Mouse (Mus musculus) midbrain, embryonic 11.5 days (tissue): ENCODE results near the gene Cfdp1. TPM values are rescaled to one million over a fixed set of nuclear protein-coding genes. Genes with fewer than 3 reads are reported as not detected.
"Not testable (repeated sequence)": the region's sequence is repeated elsewhere in the genome, so short reads cannot be mapped to it uniquely, and the experiment has no call there.

Experiments
- ATAC-seq: fragments of 200-750 bp; cut with Nextera tagmentation; 2 replicates; pipeline ENCODE4 v1.8.0; 2017; ENCODE audit warnings: moderate TSS enrichment, moderate library complexity; ENCODE audit not compliant: low FRiP score
- DNase-seq: peaks from one replicate; pipeline ENCODE4 v3.0.0; 2015; ENCODE audit warnings: low spot score; ENCODE audit errors: missing footprints
- H3K27ac ChIP-seq: fragments of 300-500 bp; sonication (generic); 2 replicates; pipeline ENCODE4 v1.5.1; 2014; ENCODE audit warnings: low read depth, low read length
- H3K27me3 ChIP-seq: fragments of 300-500 bp; sonication (generic); 2 replicates; pipeline ENCODE4 v1.6.1; 2014; ENCODE audit warnings: mild to moderate bottlenecking, low read length, moderate library complexity, mixed read lengths; ENCODE audit not compliant: control insufficient read depth, insufficient read depth
- H3K36me3 ChIP-seq: fragments of 300-500 bp; sonication (generic); 2 replicates; pipeline ENCODE4 v1.6.1; 2014; ENCODE audit warnings: mild to moderate bottlenecking, low read length, moderate library complexity, mixed read lengths; ENCODE audit not compliant: control insufficient read depth, insufficient read depth
- H3K4me1 ChIP-seq: fragments of 300-500 bp; sonication (generic); 2 replicates; pipeline ENCODE4 v1.6.1; 2014; ENCODE audit warnings: low read length; ENCODE audit not compliant: control insufficient read depth, insufficient read depth
- H3K4me2 ChIP-seq: fragments of 300-500 bp; sonication (generic); 2 replicates; pipeline ENCODE4 v1.6.1; 2014; ENCODE audit warnings: mild to moderate bottlenecking, moderate library complexity
- H3K4me3 ChIP-seq: fragments of 300-500 bp; sonication (generic); 2 replicates; pipeline ENCODE4 v1.5.1; 2014; ENCODE audit warnings: low read depth, low read length
- H3K9ac ChIP-seq: fragments of 300-500 bp; sonication (generic); 2 replicates; pipeline ENCODE4 v1.6.1; 2014; ENCODE audit warnings: low read length
- H3K9me3 ChIP-seq: fragments of 300-500 bp; sonication (generic); 2 replicates; pipeline ENCODE4 v1.6.1; 2016; ENCODE audit warnings: low read length; ENCODE audit not compliant: control insufficient read depth
- WGBS: fragments of 180-500 bp; shearing (Covaris S2); extraction: QIAGEN DNeasy Blood & Tissue Kit; methylation state at CpG from one replicate; pipeline ENCODE4 v1.1.7; 2014; 5-methylcytosine and 5-hydroxymethylcytosine counted together
- polyA plus RNA-seq: library from polyadenylated mRNA; unstranded; fragments of >200 nt; fragmentation: Nextera tagmentation; extraction: Ambion mirVana; gene quantifications from 2 replicates; pipeline ENCODE4 v1.2.1, GENCODE M21; 2014

Gene Cfdp1
- polyA plus RNA-seq, 1 experiment from 2014 or later, result 209 TPM

DNA sequence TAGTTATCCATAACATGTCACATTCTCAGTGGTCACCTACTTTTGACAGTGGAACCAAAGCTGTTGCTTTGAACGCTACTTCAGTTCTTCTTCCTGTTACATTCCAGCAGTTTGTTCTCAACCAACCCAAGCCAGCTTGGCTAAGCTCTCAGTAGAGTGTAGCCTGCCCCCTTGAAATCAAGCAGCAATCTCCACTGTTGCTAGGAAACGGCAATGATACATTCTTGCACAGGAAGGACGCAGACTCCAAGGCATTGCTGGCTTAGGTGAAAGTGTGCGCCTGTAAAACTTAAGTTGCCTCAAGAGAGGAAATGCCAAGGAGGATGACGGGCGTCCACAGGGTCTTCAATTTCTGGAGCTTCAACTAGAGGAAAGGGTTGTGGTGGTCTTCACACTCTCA, 11.8 kb upstream of the Cfdp1 start:
- Histone ChIP-seq H3K9me3 (no peaks in the 10 kb centered on the region), H3K36me3 (no peaks in the 10 kb centered on the region), H3K27me3 (no peaks in the 10 kb centered on the region), H3K4me3 (no peak overlapping the region), H3K4me1 (no peaks in the 10 kb centered on the region), H3K4me2 (no peak overlapping the region), H3K9ac (no peak overlapping the region), H3K27ac (no peak overlapping the region)
- WGBS, result 90% methylated on average over 6 of the region's 6 CpGs
- DNase-seq, result no peak
- no peak for ATAC-seq

GRCm38 (mm10) chr8:111865130-111865852, 11.2 kb upstream of the Cfdp1 start:
- 90% methylated on average over 8 of the region's 8 CpGs for WGBS
- DNase-seq, result no peak
- ATAC-seq, result no peak
- Histone ChIP-seq H3K4me2 (no peak overlapping the region), H3K4me3 (no peak overlapping the region), H3K9me3 (no peaks in the 10 kb centered on the region), H3K9ac (no peak overlapping the region), H3K4me1 (no peaks in the 10 kb centered on the region), H3K27me3 (no peaks in the 10 kb centered on the region), H3K36me3 (no peaks in the 10 kb centered on the region), H3K27ac (no peak overlapping the region)

DNA sequence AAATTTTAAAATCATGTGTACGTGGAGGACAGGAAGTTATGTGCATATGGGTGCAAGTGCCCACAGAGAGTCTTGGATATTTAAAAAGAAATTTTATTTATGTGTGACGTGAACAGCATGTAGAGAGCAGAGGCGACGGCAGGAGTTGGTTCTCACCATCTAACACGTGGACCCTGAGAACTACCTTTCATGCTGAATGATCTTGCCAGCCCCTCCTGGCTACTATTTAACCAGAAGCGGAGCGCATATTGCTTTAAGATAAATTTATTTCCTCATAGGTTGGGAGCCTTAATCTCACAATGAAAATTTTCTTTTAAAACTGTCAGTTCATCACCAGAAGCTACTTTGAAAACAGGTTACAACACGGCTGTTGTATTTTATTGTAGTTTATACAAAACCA, 10.6 kb upstream of the Cfdp1 start:
- Histone ChIP-seq H3K4me1 (no peaks in the 10 kb centered on the region), H3K9me3 (no peaks in the 10 kb centered on the region), H3K9ac (no peak overlapping the region), H3K4me3 (no peak overlapping the region), H3K27ac (no peak overlapping the region), H3K4me2 (no peak overlapping the region), H3K36me3 (no peaks in the 10 kb centered on the region), H3K27me3 (no peaks in the 10 kb centered on the region)
- ATAC-seq (no peak), DNase-seq (no peak)
- 92% methylated on average over 8 of the region's 8 CpGs for WGBS

- Histone ChIP-seq H3K27me3 (no peaks in the 10 kb centered on the region), H3K4me3 (no peak overlapping the region), H3K4me1 (no peaks in the 10 kb centered on the region), H3K36me3 (no peaks in the 10 kb centered on the region), H3K9ac (no peak overlapping the region), H3K9me3 (no peaks in the 10 kb centered on the region), H3K4me2 (no peak overlapping the region), H3K27ac (no peak overlapping the region)
- no peak for ATAC-seq
- no peak for DNase-seq
- WGBS, result 92% methylated on average over 4 of the region's 4 CpGs
Measured at GRCm38 (mm10) chr8:111863280-111863679, 9.2 kb upstream of the Cfdp1 start.

GRCm38 (mm10) chr8:111855977-111856376, 1.9 kb upstream of the Cfdp1 start:
- Histone ChIP-seq H3K9me3 (no peaks in the 10 kb centered on the region), H3K4me3 (no peak overlapping the region), H3K9ac (no peak overlapping the region), H3K4me2 (no peak overlapping the region), H3K36me3 (no peaks in the 10 kb centered on the region), H3K4me1 (peaks cover 3% of the 10 kb centered on the region; the same call in 1 of the 2 replicates), H3K27me3 (no peaks in the 10 kb centered on the region), H3K27ac (no peak overlapping the region)
- 90% methylated on average over 12 of the region's 12 CpGs for WGBS
- DNase-seq, result no peak
- ATAC-seq, result no peak

GRCm38 (mm10) chr8:111853219-111853618, 872 bp downstream of the Cfdp1 start:
- H3K4me1 ChIP-seq, H3K36me3 ChIP-seq, H3K27ac ChIP-seq, H3K27me3 ChIP-seq, H3K9me3 ChIP-seq, ATAC-seq, DNase-seq: not testable (repeated sequence)
- WGBS, result 61% methylated on average over 12 of the region's 12 CpGs
- peak overlapping the region; percentile 75 for H3K4me3 ChIP-seq
- peak overlapping the region; percentile 88 for H3K9ac ChIP-seq
- peak overlapping the region; percentile 90 for H3K4me2 ChIP-seq

DNA sequence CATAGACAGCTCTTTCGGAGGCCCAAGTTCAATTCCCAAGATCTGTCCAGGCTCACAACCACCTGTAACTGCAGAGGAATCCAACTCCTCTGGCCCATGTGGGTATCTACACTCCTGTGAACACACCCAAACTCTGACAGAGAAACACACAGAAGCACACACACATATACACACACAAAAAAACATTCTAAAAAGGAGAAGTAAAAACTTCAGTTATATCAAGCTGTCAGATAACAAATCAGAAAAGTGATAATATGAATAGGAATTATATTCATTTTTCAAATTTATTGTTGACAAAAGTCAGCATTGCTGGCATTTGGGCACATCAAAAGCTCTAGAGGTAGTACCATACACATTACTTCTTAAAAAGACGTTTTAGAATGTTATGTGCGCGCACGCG, 7.3 kb downstream of the Cfdp1 start:
- H3K4me1 ChIP-seq, result no peaks in the 10 kb centered on the region
- 0 out of 2 replicates have a peak, but pooled peaks cover 1% of the 10 kb centered on the region for H3K36me3 ChIP-seq
- no peak overlapping the region for H3K4me2 ChIP-seq
- no peak for ATAC-seq
- H3K9me3 ChIP-seq, result no peaks in the 10 kb centered on the region
- WGBS, result 94% methylated on average over 6 of the region's 6 CpGs
- H3K27me3 ChIP-seq, result no peaks in the 10 kb centered on the region
- no peak overlapping the region for H3K9ac ChIP-seq
- no peak overlapping the region for H3K4me3 ChIP-seq
- no peak overlapping the region for H3K27ac ChIP-seq
- no peak for DNase-seq

- ATAC-seq (no peak), DNase-seq (no peak)
- H3K4me2 ChIP-seq, result no peak overlapping the region
- H3K27me3 ChIP-seq, result no peaks in the 10 kb centered on the region
- H3K4me1 ChIP-seq, result no peaks in the 10 kb centered on the region
- H3K4me3 ChIP-seq, result no peak overlapping the region
- no peak overlapping the region for H3K9ac ChIP-seq
- H3K36me3 ChIP-seq, result peaks cover 10% of the 10 kb centered on the region
- WGBS, result 71% methylated on average over 1 of the region's 1 CpGs
- H3K9me3 ChIP-seq, result no peaks in the 10 kb centered on the region
- H3K27ac ChIP-seq, result no peak overlapping the region
Measured at GRCm38 (mm10) chr8:111835540-111835939, 18.6 kb downstream of the Cfdp1 start.

GRCm38 (mm10) chr8:111834011-111834410, 20.1 kb downstream of the Cfdp1 start:
- no peak overlapping the region for H3K4me3 ChIP-seq
- WGBS, result 77% methylated on average over 6 of the region's 6 CpGs
- H3K27me3 ChIP-seq, result no peaks in the 10 kb centered on the region
- H3K4me2 ChIP-seq, result no peak overlapping the region
- H3K36me3 ChIP-seq, result peaks cover 5% of the 10 kb centered on the region
- ATAC-seq, result no peak
- no peak overlapping the region for H3K9ac ChIP-seq
- H3K27ac ChIP-seq, result no peak overlapping the region
- H3K9me3 ChIP-seq, result no peaks in the 10 kb centered on the region
- DNase-seq, result peak; percentile 19
- no peaks in the 10 kb centered on the region for H3K4me1 ChIP-seq
